Mouse (Mus musculus) yolk sac, embryonic 10.5 days (tissue): Measurements from ENCODE around the gene Mfap3l.
"Not testable (repeated sequence)": the region's sequence is repeated elsewhere in the genome, so short reads cannot be mapped to it uniquely, and the experiment has no call there.

ENCODE experiments used
- DNase-seq: peaks from one replicate; pipeline ENCODE4 v3.0.0-alpha.2; 2017; ENCODE audit warnings: low spot score

Mfap3l gene

DNA sequence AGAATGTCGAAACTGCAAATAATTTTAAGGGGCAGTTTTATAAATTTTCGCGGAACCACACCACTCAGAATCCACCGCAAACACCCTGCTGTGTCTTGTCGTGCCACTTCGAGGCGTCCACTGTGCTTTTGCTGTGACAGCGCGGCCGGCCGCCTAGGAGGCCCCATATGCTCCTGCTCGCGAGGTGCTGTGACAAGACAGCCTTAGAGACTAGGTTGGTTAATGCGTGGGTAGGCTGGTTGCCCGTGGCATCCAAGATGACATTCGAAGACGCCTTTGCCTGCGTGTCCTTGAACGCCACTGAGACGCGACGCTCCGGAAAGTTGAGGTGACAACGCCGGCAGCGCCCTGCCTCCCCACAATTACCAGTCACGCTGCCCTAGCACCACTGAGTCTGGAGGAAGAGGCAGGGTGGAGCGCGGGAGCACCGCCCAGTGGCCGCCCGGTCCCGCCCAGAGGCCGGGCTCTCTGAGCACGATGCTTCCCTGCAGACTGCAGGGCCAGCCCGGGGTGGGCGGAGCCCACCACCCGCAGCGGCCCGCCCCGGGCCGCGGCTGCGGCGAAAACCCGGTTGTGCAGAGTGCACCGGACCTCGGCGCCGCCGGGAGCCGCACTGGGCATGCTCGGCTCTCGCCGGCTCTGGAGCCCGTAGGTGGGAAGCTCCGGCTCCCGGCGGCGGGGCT lies at the start of gene Mfap3l:
Gene Mfap3l (plus strand): TSS at position 578 of the 683 bp plus-strand sequence.
- peak; percentile 93 for DNase-seq

DNA sequence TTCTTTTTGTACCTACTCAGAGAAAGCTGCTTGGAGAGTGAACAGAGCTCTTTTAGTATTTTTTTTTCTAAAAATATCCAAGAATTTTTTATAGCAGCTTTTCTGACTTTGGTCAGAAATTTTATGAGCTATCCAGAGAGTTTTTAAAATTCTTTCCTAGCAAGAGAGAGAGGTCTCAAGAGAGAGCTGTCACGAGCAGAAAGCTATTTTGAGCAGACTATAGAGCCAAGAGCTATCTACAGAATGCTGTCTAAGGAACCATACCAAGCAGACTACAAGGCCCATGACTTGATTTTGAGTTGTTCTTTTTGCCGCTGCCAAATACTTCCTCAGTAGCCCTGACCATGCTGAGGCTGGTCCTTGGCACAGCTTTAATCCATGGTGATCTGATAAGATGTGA lies 49.3 kb upstream of the Mfap3l start:
- no peak for DNase-seq

DNA sequence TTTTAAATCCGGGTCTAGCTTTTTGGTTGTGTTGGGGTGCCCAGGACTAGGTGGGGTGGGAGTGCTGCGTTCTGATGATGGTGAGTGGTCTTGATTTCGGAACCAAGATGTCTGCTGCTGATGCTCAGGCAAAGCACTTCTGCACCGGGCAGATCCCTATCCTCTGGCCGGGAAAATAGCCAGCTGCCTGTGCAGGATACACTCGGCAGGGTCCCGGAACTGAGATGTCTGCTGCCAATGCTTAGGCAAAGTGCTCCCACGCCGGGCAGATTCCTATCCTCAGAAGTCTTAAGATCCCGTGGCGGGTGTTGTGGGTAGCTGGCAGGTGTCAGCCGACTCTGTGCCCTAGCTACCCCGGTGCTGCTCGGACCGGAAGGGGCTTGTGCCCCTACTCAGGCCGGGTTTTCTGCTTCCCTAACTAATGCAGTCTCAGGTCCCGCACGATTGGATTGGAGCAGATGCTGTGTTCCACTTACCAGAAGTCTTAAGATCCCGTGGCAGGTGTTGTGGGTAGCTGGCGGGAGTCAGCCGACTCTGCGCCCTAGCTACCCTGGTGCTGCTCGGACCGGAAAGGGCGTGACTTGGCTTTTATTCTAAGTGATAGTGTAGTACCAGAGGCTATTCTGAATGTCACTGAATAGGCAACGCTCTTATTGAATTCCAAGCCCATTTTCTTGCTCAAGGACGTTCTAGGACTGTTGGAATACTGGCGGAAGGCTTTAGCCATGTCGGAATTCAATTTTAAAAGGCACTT lies 41.1 kb upstream of the Mfap3l start:
- not testable (repeated sequence) for DNase-seq

DNA sequence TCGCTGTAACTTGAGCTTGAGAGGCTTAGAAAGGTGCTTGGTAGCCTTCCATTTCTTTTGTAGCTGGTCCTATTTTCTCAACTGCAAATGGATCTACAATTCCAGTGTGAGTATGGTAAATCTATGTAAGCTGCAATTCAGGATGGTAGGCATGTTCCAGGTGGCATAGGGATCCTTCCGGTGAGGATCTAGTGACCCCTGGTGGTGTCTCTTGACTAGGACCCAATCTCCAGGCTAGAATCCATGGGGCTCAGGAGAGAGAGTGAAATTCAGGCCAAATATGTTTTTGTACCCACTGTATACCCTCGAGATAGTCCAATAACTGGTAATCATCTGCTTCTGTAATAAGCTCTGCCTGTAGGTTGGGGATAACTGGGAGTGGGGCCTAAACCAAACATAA lies 37.9 kb upstream of the Mfap3l start:
- no peak for DNase-seq

DNA sequence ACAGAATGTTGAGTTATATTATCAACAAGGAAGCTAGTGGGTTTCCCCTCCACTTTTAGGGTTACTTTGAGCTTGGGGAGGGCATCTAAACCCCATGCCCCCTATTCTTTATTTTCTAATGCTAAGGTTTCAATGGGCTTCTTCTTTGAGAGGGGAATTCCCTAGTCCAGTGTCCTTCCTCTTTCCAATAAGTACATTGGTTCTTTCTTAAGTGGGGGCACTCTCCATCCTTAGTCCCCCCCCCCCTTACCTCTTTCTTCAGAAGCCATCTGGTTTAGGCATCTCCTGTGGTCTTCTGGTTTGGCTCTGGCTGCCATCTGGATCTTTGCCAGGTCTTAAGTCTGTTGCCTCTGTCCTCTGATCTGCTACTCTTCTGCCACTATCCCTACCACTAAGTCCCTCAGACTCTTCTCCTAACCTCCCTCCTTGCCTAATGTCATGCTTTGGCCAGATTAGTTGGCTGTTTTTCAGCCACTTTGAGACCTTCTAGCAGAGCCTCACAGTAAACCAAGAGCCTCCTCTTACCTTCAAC lies 21.0 kb upstream of the Mfap3l start:
- no peak for DNase-seq

DNA sequence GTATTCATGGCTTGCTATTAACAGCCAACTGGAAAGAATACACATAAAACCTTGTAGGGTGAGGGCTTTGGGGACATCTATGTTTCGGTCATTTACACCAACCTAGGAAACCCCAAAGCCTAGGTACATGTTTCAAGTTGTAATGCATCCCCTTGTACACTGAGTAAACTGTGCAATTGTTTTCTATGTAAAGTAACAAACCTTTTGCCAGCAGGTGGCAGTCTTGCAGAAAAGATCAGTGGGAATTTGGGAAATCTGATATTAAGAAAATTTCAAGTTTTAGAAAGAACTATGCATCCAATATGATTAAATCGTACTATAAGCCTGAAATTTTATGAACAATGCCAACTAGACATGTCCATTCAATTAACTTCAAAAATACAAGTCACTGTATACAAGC lies 15.7 kb upstream of the Mfap3l start:
- DNase-seq: no peak

DNA sequence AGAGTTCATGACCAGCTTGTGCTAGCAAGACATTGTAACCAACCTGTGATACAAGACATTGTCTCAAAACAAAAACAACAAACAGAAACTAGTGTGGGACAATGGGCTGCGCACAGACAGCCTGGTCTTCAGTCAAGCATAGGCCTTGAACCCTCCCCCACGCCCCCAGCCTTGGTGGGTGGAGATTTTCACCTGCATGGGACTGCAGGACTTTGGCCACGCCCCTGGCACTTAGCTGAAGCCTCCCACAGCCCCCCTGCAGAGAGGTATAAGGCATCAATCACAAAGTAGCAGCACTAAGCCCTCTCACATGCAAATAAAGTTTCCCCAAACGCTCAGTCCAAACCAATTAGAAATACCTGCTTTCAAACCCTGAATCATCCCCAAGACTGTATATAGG lies 11.1 kb upstream of the Mfap3l start:
- no peak for DNase-seq

DNA sequence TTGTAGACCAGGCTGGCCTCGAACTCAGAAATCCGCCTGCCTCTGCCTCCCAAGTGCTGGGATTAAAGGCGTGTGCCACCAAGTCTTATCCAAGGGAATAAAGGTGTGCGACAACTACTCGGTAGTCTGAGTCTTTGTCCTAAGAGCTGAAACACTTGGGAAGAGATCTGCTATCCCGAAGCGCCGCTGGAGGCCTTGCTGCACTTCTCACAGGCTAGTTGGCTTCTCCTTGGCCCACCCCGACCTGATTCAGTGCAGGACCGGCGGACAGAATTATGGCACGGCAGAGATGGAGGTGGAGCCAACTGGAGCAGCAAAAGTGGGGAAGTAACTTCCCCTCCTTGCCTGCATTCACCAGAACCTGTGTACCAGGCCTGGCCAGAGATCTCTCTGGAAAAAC lies 10.6 kb upstream of the Mfap3l start:
- no peak for DNase-seq

DNA sequence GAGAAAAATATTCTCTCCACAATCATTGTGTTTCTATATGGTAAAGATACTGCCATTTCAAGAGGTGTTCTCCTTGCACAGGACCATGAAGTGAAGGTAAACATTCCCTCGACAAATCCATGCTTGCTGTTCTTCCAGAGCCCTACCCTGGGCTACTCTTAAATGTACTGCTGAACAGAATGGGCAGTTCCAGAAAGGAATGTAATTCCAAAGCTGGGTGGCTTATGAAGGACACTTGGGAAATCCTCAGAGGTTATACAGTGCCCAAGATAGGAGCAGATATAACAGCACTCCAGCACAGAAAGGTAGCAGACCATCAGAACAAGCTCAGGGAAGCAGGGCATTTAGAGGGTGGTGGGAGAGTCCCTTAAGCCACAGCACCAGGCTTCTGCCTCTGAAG lies 9.2 kb upstream of the Mfap3l start:
- DNase-seq: no peak

DNA sequence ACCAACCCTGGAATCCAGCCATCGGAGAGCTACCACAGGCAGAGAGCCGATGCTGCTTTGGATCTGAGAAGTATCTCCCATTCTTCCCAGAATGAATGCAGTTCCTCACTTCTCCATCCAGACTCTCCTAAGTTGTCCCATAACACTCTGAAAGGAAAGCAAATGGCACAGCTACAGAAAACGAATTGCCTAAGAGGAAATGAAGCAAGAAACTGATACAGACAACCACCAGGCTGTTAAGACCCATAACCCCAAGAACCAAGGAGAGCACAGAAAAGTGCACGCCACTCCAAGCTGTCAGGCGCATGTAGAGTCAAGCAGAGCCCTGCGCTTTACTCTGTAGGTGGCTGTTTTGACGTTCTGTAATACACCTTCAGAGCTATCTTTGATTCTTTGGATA lies 7.9 kb upstream of the Mfap3l start:
- no peak for DNase-seq

DNA sequence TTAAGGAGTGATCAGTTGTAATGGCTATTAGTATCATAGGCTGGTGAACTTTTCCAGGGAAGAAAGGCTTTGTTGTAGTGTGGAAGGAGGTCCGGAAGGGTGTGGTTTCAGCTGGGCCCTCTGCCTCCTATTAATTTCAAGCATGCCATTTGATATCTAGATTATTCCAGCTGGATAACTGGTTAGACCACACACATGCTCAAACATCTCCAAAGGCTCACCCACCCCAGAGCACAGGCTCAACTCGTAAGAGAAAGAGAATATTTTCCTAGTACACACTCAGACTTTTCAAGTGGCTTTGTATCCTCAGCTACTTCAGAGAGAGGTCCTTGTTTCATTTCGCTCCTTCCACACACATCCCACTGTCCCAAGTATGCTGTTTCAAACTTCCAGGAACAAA lies 4.7 kb upstream of the Mfap3l start:
- DNase-seq: no peak

DNA sequence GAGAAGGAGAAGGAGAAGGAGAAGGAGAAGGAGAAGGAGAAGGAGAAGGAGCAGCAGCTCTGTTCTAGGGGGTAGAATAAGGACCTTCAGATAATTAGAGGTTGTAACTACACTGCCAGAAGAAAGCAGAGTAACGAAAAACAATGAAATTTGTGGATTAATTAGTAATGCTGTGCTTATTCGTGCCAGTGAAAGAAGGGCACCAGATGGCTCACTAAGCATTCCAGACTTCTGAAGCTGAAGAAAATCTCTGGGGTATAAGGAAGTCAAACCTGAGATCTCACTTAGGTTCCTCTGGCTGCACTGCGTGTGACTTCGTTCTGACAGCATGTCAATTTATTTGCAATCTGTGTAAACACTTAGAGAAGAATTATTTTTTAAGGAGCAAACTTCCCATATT lies 3.6 kb upstream of the Mfap3l start:
- DNase-seq: no peak

DNA sequence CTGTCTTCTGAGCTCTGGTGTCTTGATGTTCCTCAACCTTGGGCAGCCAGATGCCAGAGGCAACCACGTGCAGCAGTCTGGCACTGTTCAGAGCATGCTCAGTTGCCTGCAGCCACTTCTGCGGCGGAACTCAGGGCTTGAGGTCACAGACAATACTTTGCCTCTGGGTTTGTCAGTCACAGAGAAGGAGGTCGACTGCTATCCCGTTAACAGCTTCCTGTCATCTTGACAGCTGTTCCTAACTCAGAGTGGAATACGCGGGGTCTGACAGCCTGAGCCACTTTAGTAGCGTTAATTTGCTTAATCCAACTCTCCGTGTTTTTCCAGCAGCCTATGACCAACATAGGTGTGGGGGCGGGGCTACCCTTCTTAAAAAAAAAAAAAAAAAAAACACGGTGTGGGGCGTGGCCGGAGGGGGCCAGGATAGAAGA lies 1.1 kb upstream of the Mfap3l start:
- DNase-seq: peak; percentile 70

DNA sequence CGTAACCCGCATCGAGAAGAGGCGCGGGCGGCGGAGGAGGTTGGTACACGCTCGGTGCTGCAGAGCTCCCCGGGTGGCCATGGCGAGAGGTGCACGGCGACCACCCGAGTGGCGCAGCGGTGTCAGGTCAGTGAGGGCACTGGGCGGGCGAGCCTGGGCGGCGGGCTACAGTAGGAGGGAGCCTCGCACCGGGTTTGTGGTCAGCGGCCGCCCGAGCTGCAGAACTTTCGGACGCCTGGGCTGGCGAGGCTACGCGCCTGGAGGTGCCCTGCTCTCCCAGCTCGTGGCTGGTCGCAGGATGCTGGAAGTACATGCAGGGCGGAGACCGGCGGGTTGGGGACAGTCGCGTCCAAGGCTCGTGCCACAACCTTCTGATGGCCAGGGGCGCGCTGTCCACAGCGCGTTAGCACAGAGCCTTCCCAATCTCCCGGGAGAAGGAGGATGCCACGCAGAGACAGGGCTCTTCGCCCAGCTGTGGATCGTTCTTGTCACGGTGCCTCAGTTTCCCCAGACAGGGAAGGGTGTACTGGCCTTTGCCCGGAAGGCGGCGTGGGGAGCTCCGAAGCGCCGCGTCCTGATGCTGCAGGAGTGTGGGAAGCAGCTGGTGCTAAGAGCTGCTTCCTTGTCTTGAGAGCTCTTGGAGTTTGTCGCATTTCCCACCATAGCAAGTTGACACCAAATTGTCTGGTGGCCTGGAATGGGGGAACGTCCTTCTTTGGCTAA lies 467 bp downstream of the Mfap3l start:
- no peak for DNase-seq

DNA sequence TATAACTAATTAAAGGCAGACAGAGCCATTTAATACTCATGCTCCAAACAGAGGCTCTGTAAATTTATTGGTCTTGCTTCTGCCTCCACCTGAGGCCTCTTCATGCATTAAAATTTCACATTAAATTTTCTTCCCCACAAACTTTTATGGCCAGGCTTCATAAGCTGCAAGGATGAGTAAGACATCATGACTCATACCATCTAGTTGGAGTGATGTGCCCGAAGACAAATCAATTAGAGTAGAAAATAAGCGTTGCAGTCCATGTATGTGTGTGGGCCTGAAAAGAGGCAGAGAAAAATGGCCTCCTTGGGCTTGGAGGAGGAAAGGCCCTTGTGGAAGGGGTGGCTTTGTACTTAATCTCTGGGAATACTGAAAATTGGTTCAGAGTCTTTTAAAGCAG lies 2.3 kb downstream of the Mfap3l start:
- DNase-seq: no peak

DNA sequence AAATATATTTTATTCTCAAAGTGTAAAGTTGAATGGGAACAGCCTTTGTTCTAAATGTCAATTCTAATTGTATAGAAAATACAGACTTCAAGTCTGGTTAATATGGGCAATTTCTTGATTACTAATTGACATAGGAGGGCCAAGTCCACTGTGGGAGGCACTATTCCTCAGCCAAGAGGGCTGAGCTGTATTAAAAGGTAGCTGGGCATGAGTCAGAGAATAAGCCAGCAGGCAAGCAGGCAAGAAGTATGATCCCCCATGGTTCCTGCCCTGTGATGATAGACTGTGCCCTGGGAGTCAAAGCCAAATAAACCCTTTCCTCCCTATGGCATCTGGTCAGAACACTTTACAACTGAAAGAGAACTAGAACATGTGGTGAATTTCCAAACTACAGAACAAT lies 3.2 kb downstream of the Mfap3l start:
- no peak for DNase-seq

DNA sequence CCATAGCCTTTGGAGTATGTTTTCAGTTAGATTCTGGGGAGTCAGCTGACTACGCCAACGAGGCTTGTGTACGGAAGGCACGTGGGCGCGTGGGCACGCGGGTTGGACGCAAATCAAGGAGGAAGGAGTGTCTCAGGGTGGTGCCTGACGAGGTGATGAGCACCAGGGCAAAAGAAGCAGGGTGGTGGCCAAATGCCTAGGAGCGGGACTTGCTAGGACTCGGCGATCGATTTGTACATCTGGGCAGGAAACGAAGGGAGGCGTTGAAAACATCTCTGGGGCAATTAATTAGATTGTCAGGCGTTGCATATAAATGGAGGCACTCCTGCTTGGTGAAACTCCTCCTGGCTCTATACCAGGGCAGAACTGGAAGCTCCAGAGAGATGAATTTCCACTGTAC lies 7.4 kb downstream of the Mfap3l start:
- no peak for DNase-seq

DNA sequence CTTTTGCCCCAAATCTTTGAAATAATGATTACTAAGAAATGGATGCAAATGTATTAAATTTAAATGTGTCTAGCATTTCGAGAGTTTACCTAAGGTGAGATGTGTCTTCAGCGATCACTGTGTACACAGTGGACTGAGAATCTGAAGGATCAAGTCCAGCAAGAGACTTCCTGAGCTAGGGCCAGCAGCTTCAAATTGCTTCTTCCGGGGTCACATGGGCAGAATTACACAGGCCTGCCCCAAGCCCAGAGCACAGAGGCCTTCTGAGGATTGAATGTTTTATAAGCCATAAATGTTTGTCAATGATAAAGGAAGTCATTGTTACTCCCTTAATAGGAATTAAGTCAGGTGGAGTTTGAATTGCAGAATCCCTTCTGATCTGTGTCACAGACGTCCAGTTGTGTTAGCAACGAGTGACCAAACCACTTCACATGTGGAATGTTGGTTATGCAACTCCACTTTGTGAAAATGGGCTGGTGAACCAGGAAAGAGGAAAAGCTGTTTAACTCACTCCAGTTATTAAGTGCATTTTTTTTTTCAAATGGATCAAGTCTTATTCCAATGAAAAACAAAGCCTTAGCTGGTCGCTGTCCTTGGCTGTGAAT lies 10.9 kb downstream of the Mfap3l start:
- DNase-seq: no peak

DNA sequence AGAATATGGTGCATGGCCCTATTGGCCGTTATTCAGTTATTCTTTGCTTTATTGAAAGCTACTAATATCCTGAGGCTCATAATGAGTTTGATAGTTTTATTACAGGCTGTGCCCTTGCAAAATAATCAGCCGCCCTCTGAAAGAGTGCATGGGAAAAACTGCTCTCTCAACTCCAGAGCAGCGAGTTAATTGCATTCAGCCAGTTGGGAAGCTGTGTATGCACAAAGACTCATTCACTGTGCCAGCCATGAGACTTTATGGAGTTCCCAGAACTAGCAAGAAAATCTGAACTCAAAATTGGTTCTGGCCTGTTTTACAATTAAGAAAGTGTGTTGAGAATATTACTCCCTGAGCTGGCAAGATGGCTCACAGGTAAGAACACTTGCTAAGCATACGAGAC lies 12.5 kb downstream of the Mfap3l start:
- DNase-seq: no peak

DNA sequence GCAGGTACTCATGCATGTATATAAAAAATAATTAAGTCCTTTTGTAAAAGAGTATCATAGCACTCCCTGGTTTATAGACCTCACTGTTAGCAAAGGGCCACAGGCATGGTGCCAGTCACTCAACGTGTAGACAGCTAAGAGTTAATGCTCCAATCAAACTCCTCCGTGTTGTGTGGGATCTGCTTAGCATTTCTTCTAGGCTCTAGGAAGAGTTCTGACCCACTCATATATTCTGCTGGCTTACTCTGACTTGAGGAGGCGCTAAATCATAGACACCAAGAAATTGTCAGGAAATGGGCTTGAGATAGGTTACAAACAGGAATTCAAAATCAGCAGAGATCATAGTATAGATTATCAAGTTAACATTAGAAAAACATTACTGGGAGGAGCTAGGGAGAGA lies 13.3 kb downstream of the Mfap3l start:
- no peak for DNase-seq

DNA sequence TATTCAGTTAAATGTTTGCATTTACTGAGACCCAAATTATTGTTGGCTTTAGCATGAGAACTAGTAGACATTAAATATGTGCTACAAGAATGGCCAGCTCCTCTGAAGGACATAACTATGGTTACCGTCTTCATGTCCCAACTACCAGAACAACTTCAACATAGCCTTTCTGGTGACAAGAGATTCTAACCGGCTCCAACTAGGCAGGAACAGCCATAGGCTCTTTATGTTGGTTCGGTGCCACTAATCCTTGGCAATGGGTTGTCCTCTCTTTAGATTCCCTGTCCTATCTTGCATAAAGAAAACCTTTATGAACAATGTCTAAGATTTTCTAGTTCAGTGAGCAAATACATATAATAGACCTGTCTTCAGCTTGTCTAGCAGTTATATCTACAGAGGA lies 14.7 kb downstream of the Mfap3l start:
- DNase-seq: no peak

DNA sequence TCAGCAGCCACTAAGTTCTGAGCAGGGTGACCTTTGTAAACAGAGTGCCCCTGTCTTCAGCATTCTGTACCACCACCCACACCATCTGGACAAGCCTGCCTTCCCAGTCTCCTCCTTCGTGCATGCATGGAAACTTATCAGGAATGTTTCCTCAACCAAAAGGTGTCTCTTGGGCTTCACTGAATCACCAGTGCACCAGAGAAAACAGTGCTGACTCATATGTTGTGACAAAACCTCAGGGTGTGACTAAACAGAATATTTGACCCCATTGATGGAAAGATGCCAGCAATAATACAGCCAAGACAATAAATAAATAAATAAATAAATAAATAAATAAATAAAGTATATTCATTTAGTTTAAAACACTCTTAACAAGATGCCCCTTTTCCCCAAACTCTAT lies 16.5 kb downstream of the Mfap3l start:
- no peak for DNase-seq

DNA sequence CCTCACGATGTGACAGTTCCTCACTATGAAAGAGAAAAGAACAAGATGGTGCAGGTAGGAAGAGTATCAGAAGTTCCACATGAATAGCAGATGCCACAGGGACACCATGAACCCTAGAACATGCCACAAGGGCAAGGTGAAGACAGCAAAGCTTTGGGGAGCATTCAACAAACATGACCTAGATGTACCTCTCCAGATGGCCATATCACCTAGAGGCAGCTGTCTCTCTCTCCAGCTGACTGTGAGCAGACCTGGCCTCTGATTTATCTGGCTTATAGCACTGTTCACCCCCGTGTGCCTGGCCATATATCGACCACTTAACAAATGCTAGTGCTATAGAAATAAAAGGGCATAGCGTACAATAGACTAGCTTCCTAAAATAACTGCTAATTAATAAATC lies 17.5 kb downstream of the Mfap3l start:
- no peak for DNase-seq
